Mouse (Mus musculus): Measurements from ENCODE around the gene Syt14. TPM values are rescaled to one million over a fixed set of nuclear protein-coding genes. Genes with fewer than 3 reads are reported as not detected.

Syt14 gene
- total RNA-seq (2023): 0.52 TPM

DNA sequence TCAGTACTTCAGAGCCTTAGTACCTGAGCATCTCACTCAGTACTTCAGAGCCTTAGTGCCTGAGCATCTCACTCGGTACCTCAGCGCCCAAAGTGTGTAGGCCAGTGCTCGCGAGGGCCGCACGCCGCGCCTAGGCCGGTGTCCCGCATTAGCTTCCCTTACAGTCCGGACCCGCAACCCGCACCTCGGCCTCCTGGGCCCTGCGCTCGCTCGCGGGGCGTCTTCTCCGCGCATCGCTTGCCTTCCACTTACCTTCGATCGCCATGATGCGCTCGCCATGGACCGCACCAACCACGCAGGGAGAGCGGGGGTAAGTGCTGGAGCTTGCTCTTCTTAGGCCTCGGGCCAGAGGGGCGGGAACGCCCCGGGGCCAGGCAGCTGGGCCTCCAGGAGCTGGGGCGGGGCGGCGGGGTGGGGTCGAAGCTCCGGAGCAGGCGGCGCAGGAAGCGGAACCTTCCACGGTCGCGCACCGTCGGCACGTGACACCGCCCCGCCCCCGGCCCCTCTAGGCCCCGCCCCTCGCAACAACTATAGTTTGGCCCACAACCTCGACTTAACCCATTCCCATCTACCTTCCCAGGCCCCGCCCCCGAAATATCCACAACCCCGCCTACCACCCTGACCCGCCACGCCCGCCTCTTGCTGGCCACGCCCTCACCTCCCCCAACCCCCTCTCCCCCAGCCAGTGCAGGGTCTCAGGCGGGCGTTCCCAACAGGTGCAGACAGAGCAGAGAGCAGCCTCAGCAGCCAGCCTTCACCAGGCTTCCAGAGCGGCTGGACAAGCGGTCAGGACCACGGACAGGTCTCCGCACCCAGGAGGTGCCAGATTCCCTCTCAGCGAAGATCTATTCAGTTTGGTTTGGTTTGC is at the start of gene Syt14:
Gene Syt14, minus strand, starts transcription at position 405 of the 868 bp plus-strand sequence.

DNA sequence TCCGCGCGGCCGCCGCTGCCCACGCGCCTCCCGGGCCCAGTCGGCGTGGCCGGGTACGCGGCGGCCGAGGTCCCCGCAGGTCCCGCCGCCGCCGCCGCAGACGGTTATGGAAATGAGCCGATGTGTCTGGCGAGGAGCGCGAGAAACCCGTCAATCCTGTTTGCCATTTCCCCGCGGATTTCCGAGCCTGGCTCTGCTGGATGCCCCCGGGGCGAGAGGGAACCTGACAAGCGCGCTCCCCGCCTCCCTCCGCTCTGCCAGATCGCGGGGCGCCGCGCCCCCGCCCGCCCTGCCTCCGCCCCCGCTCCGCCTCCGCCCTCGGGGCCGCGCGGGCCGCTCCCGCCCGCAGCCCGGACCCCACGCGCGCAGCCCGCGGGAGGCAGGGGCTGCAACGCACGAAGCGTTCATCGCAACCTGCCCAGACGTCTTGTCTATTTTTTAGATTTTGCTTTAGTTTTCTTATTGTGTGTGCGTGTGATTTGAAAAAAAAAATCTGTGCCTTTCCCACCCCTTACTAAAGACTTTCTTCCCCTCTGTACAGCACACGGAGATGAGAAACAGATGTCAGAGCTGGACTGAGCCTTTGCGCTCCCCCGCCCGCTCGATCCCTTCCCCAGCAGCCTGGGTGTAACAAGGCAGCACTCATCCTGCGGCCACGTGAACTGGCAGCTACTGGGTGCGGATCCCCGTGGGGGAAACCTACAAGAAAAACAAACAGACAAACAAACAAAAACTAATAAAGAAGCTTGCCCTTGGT is 179.9 kb downstream of the Syt14 start, which contains the start of gene Sertad4:
Gene Sertad4, minus strand, starts transcription at position 283 of the 757 bp plus-strand sequence.

Other genes starting within 250 kb of the Syt14 start
- not detected for gene Sertad4, start 180.0 kb downstream of the Syt14 start, total RNA-seq (2023)
- gene Diexf, start 94.5 kb upstream of the Syt14 start, total RNA-seq (2023): 70.0 TPM
- gene Irf6, start 117.3 kb upstream of the Syt14 start, total RNA-seq (2023): 9.8 TPM
- 4.0 TPM for gene A130010J15Rik, start 132.3 kb upstream of the Syt14 start, total RNA-seq (2023)
- 488 TPM for gene Traf3ip3, start 165.9 kb upstream of the Syt14 start, total RNA-seq (2023)
- gene Lamb3, start 171.9 kb upstream of the Syt14 start, total RNA-seq (2023): 20.6 TPM
- 58.7 TPM for gene Hsd11b1, start 228.3 kb upstream of the Syt14 start, total RNA-seq (2023)
- 1.7 TPM for gene G0s2, start 237.4 kb upstream of the Syt14 start, total RNA-seq (2023)